Mouse (Mus musculus) c-Kit-positive CD71-negative TER-119-negative erythroid progenitor cells, embryonic 14.5 days (primary cell): ENCODE results near the gene Smim5.

Source experiments
- DNase-seq: peaks from one replicate; pipeline ENCODE4 v3.0.0-alpha.2; 2013; ENCODE audit warnings: low read depth

Gene Smim5

GRCm38 (mm10) chr11:115894755-115895520 is 4.8 kb upstream of the Smim5 start:
- no peak for DNase-seq

GRCm38 (mm10) chr11:115898446-115898845 is 1.3 kb upstream of the Smim5 start:
- no peak for DNase-seq

DNA sequence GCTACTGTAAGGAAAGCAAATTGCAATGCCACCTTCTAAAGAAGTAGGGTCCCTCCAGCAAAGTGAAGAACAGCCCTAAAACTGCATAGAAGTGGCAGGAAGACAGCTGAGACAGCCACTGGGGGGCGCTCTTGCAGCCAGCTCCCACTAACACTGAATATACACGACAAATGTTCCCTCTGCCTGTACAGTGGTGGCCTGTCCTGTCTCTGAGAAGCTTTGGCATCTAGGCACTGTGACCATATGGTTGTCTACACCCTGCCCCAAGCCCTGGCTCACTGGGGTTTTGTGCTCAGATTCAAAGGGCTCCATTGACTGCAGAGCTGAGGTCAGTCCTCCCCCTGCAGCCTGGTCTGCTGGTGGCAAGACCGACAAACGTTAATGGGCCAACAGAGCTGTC is 880 bp upstream of the Smim5 start:
- peak; percentile 64 for DNase-seq

- no peak for DNase-seq
Measured at GRCm38 (mm10) chr11:115900561-115901337, 983 bp downstream of the Smim5 start.

DNA sequence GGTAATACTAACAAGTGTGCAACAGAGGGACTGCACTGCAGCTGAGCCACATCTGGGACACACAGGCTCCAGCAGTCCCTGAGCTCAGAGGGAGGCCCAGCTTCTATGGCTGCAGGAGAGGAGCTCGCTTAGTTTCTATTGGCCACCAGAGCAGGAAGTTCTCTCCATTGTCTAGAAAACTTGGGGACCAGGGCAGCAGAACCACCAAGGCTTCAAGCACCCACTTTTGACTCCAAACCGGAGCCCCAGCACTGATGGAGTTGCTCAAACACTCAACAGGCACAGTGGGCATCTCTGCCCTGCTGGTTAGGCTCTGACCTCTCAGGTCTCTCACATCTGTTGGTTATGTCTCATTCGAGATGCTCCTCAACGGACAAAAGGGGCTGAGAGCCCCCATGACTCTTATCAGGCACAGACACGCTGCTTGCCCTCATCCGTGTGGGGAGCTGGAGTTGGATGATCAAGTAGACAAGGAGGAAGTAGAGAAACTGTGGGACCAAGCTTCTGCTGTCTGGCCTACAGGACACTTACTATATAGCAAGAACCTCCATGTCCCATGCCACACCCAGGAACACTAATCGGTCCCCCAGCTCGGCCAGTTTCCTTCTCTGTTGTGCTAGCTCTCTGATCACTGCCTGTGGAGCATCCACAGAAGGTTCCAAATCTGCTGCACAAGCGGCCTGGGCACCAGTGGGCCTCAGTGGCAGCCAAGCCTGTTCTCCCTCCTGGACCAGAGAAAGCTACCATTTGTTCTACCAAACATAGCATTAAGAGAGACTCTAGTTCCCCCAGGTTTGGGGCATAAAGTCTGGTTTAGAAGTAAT is 1.8 kb downstream of the Smim5 start:
- no peak for DNase-seq

GRCm38 (mm10) chr11:115902177-115902576 is 2.4 kb downstream of the Smim5 start:
- DNase-seq: no peak

DNA sequence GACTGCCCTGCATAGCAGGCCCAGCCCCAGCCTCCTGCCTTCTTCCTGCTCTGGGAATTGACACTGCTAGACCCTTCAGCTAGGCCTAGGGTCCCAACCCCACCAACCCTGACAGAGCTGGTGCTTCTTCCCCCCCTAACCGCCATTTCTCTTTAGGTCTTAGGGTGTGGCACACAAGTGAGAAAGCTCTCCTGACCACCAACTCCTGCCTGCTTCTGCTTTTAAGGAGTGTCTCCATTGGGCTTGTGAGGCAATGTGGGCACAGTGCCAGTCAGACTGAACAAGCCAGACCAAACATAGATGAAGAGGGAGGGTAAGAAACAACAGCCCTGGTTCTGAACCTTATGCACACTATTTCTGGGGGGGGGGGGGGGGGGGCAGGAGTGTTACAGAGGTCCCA is 3.1 kb downstream of the Smim5 start:
- no peak for DNase-seq

GRCm38 (mm10) chr11:115903384-115904230 is 3.8 kb downstream of the Smim5 start:
- no peak for DNase-seq

DNA sequence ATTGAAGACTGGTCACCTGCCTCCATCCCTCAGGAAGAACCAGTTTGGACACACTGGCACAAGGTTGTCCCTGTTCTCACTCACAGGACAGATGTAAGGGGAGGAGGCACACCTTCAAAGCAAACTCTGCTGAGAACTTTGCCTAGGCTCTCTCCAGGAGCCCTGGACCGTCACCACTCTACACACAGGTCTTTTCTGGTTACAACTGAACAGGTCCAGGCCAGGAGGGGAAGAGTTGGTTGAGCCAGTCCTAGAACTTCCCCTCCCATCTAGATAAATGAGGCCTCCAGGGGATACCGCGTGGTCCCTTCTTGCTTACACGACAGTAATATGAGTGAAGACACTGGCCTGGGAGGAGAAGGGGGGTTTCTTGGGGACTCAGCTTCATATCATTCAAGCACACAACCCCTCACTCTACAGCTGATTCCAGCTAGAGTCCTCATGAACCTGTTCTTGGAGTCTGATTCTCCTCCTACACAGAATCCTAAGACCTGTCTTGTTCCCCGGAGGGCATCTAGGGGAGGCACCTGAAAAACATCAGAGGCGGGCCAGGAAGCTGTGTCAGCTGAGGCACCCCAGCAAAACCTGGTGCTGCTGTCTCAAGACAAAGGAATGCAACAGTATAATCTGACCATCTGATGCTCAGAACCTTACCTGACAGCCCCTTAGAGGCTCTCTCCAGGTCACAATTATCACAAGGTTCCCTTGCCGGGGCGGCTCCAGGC is 4.6 kb downstream of the Smim5 start:
- DNase-seq: no peak

- DNase-seq: no peak
Measured at GRCm38 (mm10) chr11:115904956-115905790, 5.4 kb downstream of the Smim5 start.

GRCm38 (mm10) chr11:115906116-115906515 is 6.3 kb downstream of the Smim5 start:
- DNase-seq: no peak

GRCm38 (mm10) chr11:115906521-115906920 is 6.8 kb downstream of the Smim5 start:
- no peak for DNase-seq

DNA sequence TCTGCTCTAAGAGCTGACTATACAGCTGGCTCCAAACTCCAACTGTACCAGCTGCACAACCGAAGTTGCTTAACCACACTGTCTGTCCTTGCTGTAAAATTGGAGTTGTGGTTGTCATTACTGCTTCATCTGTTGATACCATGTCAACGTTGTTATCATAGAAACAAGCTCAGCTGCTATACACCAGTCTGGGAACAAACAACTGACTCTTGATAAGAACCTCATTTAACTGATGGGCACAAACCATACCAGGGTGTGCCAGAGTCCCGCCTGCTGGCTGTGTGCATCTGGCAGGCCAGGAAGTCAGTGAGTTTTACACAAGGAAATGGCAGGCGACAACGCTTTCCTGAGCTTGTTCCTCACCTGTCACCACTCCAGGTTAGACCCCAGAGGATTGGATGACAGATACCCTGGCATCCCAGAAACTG is 11.4 kb downstream of the Smim5 start:
- no peak for DNase-seq

- no peak for DNase-seq
Measured at GRCm38 (mm10) chr11:115911632-115912376, 12.0 kb downstream of the Smim5 start, which contains the start of gene Smim6. TSS of gene Smim6 (plus strand) at chr11:115912017.

DNA sequence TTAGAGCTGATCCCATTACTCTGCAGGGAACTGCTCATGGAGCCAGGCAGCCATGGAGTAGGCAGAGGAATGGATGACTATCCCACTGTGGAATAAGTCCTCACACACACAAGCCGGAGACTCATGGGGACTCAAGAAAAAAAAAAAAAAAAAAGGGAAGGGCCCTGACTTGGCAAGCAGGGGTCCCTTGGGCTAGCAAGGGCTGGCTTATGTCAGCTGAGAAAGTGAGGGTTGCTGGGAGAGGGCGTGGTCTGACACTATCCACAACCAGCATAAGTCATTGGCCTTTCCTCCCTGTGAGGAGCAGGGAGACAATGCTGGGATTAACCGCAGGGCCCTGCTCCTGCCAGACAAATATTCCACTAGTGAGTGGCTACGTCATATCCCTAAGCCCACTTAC is 16.8 kb downstream of the Smim5 start:
- no peak for DNase-seq

DNA sequence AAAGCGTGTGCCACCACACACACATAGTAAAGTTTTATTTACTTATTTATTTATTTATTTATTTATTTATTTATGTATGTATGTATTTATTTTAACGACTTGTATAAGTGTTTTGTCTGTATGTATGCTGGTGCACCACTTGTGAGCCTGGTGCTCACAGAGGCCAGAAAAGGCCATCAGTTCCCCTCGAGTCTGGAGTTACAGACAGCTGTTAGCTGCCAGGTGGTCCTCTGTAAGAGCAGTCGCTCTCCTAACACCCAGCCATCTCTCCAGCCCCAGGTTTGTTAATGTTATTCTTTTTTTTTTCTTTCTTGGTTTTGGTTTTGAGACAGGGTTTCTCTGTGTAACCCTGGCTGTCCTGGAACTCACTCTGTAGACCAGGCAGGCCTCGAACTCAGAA is 18.9 kb downstream of the Smim5 start:
- no peak for DNase-seq

GRCm38 (mm10) chr11:115919073-115919472 is 19.3 kb downstream of the Smim5 start:
- no peak for DNase-seq

DNA sequence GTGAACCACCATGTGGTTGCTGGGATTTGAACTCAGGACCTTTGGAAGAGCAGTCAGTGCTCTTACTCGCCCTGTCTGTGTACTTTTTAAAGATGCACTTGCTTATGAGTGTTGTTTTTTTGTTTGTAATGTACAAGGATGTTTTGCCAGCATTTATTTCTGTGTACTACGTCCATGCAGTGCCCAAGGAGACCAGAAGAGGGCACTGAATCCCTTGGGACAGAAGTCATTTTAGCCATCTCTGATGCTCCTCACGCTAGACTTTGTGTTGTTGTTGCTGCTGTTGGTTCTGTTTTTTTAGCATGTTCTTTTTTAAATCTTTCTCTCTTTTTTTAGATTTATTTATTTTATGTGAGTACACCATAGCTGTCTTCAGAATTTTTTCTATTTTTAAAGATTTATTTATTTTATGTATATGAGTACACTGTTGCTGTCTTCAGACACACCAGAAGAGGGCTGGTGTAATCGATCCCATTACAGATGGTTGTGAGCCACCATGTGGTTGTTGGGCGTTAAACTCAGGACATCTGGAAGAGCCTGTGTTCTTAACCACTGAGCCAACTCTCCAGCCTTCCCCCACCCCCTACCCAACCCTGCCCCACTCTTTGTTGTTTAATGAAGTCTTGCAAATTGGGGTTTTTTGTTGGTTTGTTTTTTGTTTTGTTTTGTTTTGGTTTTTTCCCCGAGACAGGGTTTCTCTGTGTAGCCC is 20.5 kb downstream of the Smim5 start:
- no peak for DNase-seq

DNA sequence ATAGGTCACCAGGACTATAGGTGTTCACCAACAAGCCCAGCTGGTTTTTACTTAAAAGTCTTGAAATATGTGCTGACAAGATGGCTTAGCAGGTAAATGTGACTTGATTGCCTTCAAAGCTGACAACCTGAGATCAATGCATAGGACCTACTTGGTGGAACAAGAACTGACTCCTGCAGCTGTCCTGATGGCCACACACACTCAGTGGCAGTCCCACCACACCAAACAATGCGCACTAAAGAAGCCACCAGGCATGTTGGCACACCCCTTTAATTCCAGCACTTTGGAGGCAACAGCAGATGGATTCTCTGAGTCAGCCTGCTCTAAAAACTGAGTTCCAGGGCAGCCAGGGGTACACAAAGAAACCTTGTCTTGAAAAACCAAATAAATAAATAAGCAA is 22.2 kb downstream of the Smim5 start:
- DNase-seq: no peak
